Mouse (Mus musculus) myocyte (in vitro differentiated cells): ENCODE results near the gene Map1b. TPM values are rescaled to one million over a fixed set of nuclear protein-coding genes. Genes with fewer than 3 reads are reported as not detected.

ENCODE experiments used
- H3K27me3 ChIP-seq: one replicate; pipeline ENCODE4 v1.6.1; 2011; ENCODE audit not compliant: control insufficient read depth, insufficient read depth, insufficient read length
- H3K36me3 ChIP-seq: one replicate; pipeline ENCODE4 v1.6.1; 2011; ENCODE audit not compliant: control insufficient read depth, insufficient read depth
- H3K4me2 ChIP-seq: one replicate; pipeline ENCODE4 v1.6.1; 2011; ENCODE audit warnings: low read depth, control low read depth
- H3K4me3 ChIP-seq: one replicate; pipeline ENCODE4 v1.5.1; 2011; ENCODE audit warnings: mild to moderate bottlenecking, control low read depth, moderate library complexity
- H3K79me2 ChIP-seq: one replicate; pipeline ENCODE4 v1.6.1; 2011; ENCODE audit not compliant: control insufficient read depth, insufficient read depth
- H3ac ChIP-seq: one replicate; pipeline ENCODE4 v1.6.1; 2011; ENCODE audit not compliant: control insufficient read depth, insufficient read length
- CEBPB ChIP-seq: IDR thresholded peaks from 2 replicates; pipeline ENCODE4 v1.6.1; 2011; ENCODE audit warnings: mild to moderate bottlenecking, moderate library complexity; ENCODE audit not compliant: poor library complexity, insufficient read depth, severe bottlenecking
- E2F4 ChIP-seq: IDR thresholded peaks from one replicate; pipeline ENCODE4 v1.6.1; 2011; ENCODE audit warnings: mild to moderate bottlenecking, control low read depth, moderate library complexity; ENCODE audit not compliant: insufficient read depth
- MAX ChIP-seq: IDR thresholded peaks from one replicate; pipeline ENCODE4 v1.6.1; 2011; ENCODE audit warnings: low read depth, mild to moderate bottlenecking, control low read depth
- MYOD1 ChIP-seq, 3 experiments: IDR thresholded peaks; one replicate each; pipeline ENCODE4 v1.6.1; 2011; ENCODE audit warnings: control low read depth in 2 of 3, low read depth in 2 of 3, mild to moderate bottlenecking in 2 of 3, moderate library complexity in 1 of 3; ENCODE audit not compliant: insufficient read length in 2 of 3, control insufficient read depth in 1 of 3
- MYOG ChIP-seq, 3 experiments: IDR thresholded peaks; one replicate each; pipeline ENCODE4 v1.6.1; 2011; ENCODE audit warnings: control low read depth in 2 of 3, low read depth in 2 of 3, mild to moderate bottlenecking in 2 of 3; ENCODE audit not compliant: insufficient read length in 2 of 3, control insufficient read depth in 1 of 3, insufficient read depth in 1 of 3
- POLR2A ChIP-seq: IDR thresholded peaks from one replicate; pipeline ENCODE4 v1.6.1; 2011; ENCODE audit warnings: low read depth, mild to moderate bottlenecking, control low read depth, moderate library complexity; ENCODE audit not compliant: insufficient read length
- POLR2AphosphoS2 ChIP-seq: IDR thresholded peaks from one replicate; pipeline ENCODE4 v1.6.1; 2011; ENCODE audit warnings: low read depth, control low read depth; ENCODE audit not compliant: insufficient read length
- REST ChIP-seq: IDR thresholded peaks from one replicate; pipeline ENCODE4 v1.6.1; 2011; ENCODE audit warnings: mild to moderate bottlenecking, control low read depth, moderate library complexity; ENCODE audit not compliant: insufficient read depth, insufficient read length
- SRF ChIP-seq: IDR thresholded peaks from one replicate; pipeline ENCODE4 v1.6.1; 2011; ENCODE audit warnings: low read depth; ENCODE audit not compliant: control insufficient read depth, insufficient read length
- TCF12 ChIP-seq: IDR thresholded peaks from one replicate; pipeline ENCODE4 v1.6.1; 2011; ENCODE audit warnings: mild to moderate bottlenecking, control low read depth; ENCODE audit not compliant: poor library complexity, insufficient read depth, severe bottlenecking
- TCF3 ChIP-seq: IDR thresholded peaks from one replicate; pipeline ENCODE4 v1.6.1; 2011; ENCODE audit warnings: low read depth, control low read depth; ENCODE audit not compliant: insufficient read length
- USF1 ChIP-seq: IDR thresholded peaks from one replicate; pipeline ENCODE4 v1.6.1; 2011; ENCODE audit warnings: low read depth, mild to moderate bottlenecking, control low read depth, moderate library complexity
- polyA plus RNA-seq: library from polyadenylated mRNA; unstranded; fragments of >200 nt; fragmentation: generic; extraction: Trizol; gene quantifications from one replicate; pipeline ENCODE4 v1.2.1, GENCODE M21; 2012; ENCODE audit warnings: missing spikeins

Map1b gene
- polyA plus RNA-seq, 1 experiment = 40.6 TPM

DNA sequence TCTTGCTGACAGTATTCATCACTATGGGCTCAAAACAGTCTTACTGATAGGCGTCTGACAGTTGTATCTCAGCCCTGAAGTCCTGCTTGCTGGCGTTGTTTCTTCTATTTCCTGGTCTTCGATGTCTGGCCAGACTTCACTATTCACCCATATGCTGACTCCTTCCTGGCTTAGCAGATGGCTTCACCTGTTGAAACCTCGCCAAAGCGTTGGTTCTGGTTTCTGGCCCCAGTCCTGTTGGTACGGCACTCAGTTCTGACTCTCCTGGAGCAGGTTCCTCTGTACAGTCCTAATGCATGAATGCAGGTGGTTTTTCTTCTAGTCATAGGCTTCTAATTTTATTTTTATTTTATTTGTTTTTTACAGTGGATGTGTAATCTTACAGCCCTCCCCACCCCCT lies 38.1 kb upstream of the Map1b start:
- no peak overlapping the region for H3K4me3 ChIP-seq
- H3K4me2 ChIP-seq = no peak overlapping the region
- H3K27me3 ChIP-seq = no peaks in the 10 kb centered on the region
- no peaks in the 10 kb centered on the region for H3K79me2 ChIP-seq
- H3K36me3 ChIP-seq = no peaks in the 10 kb centered on the region
- TF ChIP-seq TCF12 (no peak), TCF3 (no peak), SRF (no peak), MAX (no peak), MYOD1 (IDR thresholded peaks at IDR 0.05; ENCODE audit: control insufficient read depth in 1 of 3, insufficient read length in 2 of 3, low read depth in 2 of 3) (no peak), USF1 (no peak), POLR2AphosphoS2 (no peak), E2F4 (no peak), CEBPB (no peak)
- no peak overlapping the region for H3ac ChIP-seq

GRCm38 (mm10) chr13:99552381-99552780 lies 36.0 kb upstream of the Map1b start:
- Histone ChIP-seq H3K4me3 (no peak overlapping the region), H3K4me2 (no peak overlapping the region), H3ac (no peak overlapping the region), H3K36me3 (no peaks in the 10 kb centered on the region), H3K79me2 (no peaks in the 10 kb centered on the region), H3K27me3 (no peaks in the 10 kb centered on the region)
- TF ChIP-seq MYOD1 (IDR thresholded peaks at IDR 0.05; ENCODE audit: control insufficient read depth in 1 of 3, insufficient read length in 2 of 3, low read depth in 2 of 3) (no peak), E2F4 (no peak), MYOG (IDR thresholded peaks at IDR 0.05; ENCODE audit: control insufficient read depth in 1 of 3, insufficient read depth in 1 of 3, insufficient read length in 2 of 3, low read depth in 2 of 3) (no peak), POLR2A (no peak), CEBPB (no peak), POLR2AphosphoS2 (no peak)

DNA sequence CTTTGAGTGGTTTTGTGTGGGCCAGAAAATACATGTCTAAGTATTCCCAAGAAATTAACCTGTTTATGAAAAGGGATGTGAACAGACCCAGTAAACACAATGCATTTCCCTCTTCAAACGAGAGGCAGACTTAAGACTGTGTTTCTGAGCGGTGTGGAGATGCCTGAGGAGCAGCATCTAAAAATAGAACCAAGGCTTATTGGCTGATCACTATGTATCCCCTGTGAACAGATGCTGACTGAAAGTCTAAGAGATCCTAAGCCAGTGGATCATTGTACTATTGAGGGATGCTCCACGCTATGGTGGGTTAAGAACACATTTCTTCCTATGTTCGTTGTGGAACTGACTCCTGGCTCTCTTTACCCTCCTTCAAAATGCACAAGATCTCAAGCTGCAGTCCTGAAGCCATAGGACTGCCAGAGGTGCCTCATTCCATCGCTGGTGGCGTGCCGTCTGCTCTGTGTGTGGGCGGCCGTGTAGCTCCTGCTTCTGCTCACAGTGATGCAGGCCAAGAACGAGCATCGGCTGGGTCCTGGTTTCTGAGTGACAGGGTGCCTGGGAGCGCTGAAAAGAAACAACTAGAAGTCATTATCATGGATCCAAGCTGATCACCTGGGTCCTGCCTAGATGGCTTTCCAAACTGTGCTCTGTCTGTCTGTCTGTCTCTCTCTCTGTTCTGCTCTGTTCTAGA lies 34.5 kb upstream of the Map1b start:
- H3K4me2 ChIP-seq = no peak overlapping the region

GRCm38 (mm10) chr13:99550060-99550459 lies 33.7 kb upstream of the Map1b start:
- H3K4me3 ChIP-seq = no peak overlapping the region
- no peak overlapping the region for H3K4me2 ChIP-seq
- no peaks in the 10 kb centered on the region for H3K79me2 ChIP-seq
- no peaks in the 10 kb centered on the region for H3K36me3 ChIP-seq
- no peak for TF ChIP-seq POLR2AphosphoS2
- TF ChIP-seq MAX = no peak
- no peak for TF ChIP-seq POLR2A
- no peak for TF ChIP-seq MYOG (IDR thresholded peaks at IDR 0.05; ENCODE audit: control insufficient read depth in 1 of 3, insufficient read depth in 1 of 3, insufficient read length in 2 of 3, low read depth in 2 of 3)
- no peak for TF ChIP-seq CEBPB
- TF ChIP-seq SRF = no peak
- no peak for TF ChIP-seq MYOD1 (IDR thresholded peaks at IDR 0.05; ENCODE audit: control insufficient read depth in 1 of 3, insufficient read length in 2 of 3, low read depth in 2 of 3)
- TF ChIP-seq REST = no peak
- no peak for TF ChIP-seq USF1
- no peak for TF ChIP-seq TCF3
- TF ChIP-seq E2F4 = no peak
- TF ChIP-seq TCF12 = no peak
- no peaks in the 10 kb centered on the region for H3K27me3 ChIP-seq
- no peak overlapping the region for H3ac ChIP-seq

More for the DNA sequence above, 34.5 kb upstream of the Map1b start:
- H3ac ChIP-seq = no peak overlapping the region
- no peak for TF ChIP-seq POLR2A
- no peak for TF ChIP-seq USF1
- TF ChIP-seq TCF3 = no peak
- no peak for TF ChIP-seq REST
- TF ChIP-seq SRF = no peak
- no peak for TF ChIP-seq TCF12
- TF ChIP-seq POLR2AphosphoS2 = no peak
- TF ChIP-seq CEBPB = no peak
- no peak for TF ChIP-seq MYOD1 (IDR thresholded peaks at IDR 0.05; ENCODE audit: control insufficient read depth in 1 of 3, insufficient read length in 2 of 3, low read depth in 2 of 3)
- no peaks in the 10 kb centered on the region for H3K79me2 ChIP-seq
- no peaks in the 10 kb centered on the region for H3K27me3 ChIP-seq
- no peak overlapping the region for H3K4me3 ChIP-seq
- H3K36me3 ChIP-seq = no peaks in the 10 kb centered on the region

DNA sequence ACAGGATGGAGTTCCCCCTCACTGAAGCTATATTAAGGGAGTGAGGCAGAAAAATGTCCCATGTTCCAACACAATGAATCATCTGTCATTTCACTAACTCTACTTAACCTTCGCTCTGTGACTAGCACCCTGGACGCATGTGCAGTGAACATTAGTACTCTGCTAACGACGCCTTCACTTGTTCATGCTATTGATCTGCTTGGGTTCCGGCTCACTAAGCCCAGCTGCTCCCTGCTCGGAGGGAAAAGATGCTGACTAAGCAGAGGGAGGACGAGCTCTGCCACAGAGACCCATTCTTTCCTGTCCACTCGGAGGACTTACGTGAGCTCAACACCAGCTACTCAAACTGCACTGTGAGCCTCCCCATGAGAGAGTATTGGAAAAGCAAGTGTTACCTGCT lies 33.2 kb upstream of the Map1b start:
- Histone ChIP-seq H3K4me2 (no peak overlapping the region), H3K4me3 (no peak overlapping the region), H3ac (no peak overlapping the region), H3K36me3 (no peaks in the 10 kb centered on the region), H3K79me2 (no peaks in the 10 kb centered on the region), H3K27me3 (no peaks in the 10 kb centered on the region)
- TF ChIP-seq POLR2A = no peak
- no peak for TF ChIP-seq USF1
- TF ChIP-seq CEBPB = no peak
- no peak for TF ChIP-seq POLR2AphosphoS2
- TF ChIP-seq REST = no peak
- no peak for TF ChIP-seq E2F4
- no peak for TF ChIP-seq TCF3
- TF ChIP-seq SRF = no peak
- no peak for TF ChIP-seq MYOD1 (IDR thresholded peaks at IDR 0.05; ENCODE audit: control insufficient read depth in 1 of 3, insufficient read length in 2 of 3, low read depth in 2 of 3)
- TF ChIP-seq MAX = no peak
